Mouse (Mus musculus): ENCODE data around the gene Wnk4.
A peak's percentile ranks its signal among the peaks of the same experiment; 100 is the strongest.

Gene Wnk4

GRCm38 (mm10) chr11:101276319-101277070 lies 16.1 kb downstream of the Wnk4 start:
- no peak for DNase-seq (ENCODE audit: low read depth, low spot score)

- no peak for DNase-seq (ENCODE audit: low read depth, low spot score)
Observed at GRCm38 (mm10) chr11:101277381-101278222, 17.2 kb downstream of the Wnk4 start.

- peak; percentile 86 for DNase-seq (ENCODE audit: low read depth, low spot score)
Observed at GRCm38 (mm10) chr11:101278223-101279192, 18.1 kb downstream of the Wnk4 start, which contains the start of the genes Cntd1 and Coa3. Gene Cntd1 (plus strand): TSS chr11:101279012. Gene Coa3 (minus strand): TSS chr11:101279114.

- DNase-seq (ENCODE audit: low read depth, low spot score), result no peak
Observed at GRCm38 (mm10) chr11:101279193-101279569, 18.8 kb downstream of the Wnk4 start.

GRCm38 (mm10) chr11:101280837-101281236 lies 20.5 kb downstream of the Wnk4 start:
- no peak for DNase-seq (ENCODE audit: low read depth, low spot score)

GRCm38 (mm10) chr11:101282896-101283295 lies 22.5 kb downstream of the Wnk4 start:
- no peak for DNase-seq (ENCODE audit: low read depth, low spot score)

GRCm38 (mm10) chr11:101283805-101284204 lies 23.4 kb downstream of the Wnk4 start:
- DNase-seq (ENCODE audit: low read depth, low spot score), result no peak

- DNase-seq (ENCODE audit: low read depth, low spot score), result no peak
Observed at GRCm38 (mm10) chr11:101287306-101287705, 26.9 kb downstream of the Wnk4 start.

- no peak for DNase-seq (ENCODE audit: low read depth, low spot score)
Observed at GRCm38 (mm10) chr11:101291231-101291630, 30.9 kb downstream of the Wnk4 start.

GRCm38 (mm10) chr11:101295191-101295590 lies 34.8 kb downstream of the Wnk4 start:
- no peak for DNase-seq (ENCODE audit: low read depth, low spot score)

- DNase-seq (ENCODE audit: low read depth, low spot score), result no peak
Observed at GRCm38 (mm10) chr11:101300881-101301280, 40.5 kb downstream of the Wnk4 start.

GRCm38 (mm10) chr11:101301299-101302003 lies 41.1 kb downstream of the Wnk4 start:
- no peak for DNase-seq (ENCODE audit: low read depth, low spot score)

- peak; percentile 94 for DNase-seq (ENCODE audit: low read depth, low spot score)
Observed at GRCm38 (mm10) chr11:101302004-101302798, 41.8 kb downstream of the Wnk4 start, which contains the start of gene Becn1. Gene Becn1 (minus strand): TSS chr11:101302286.

- DNase-seq (ENCODE audit: low read depth, low spot score), result no peak
Observed at GRCm38 (mm10) chr11:101307744-101308143, 47.4 kb downstream of the Wnk4 start.

- DNase-seq (ENCODE audit: low read depth, low spot score), result no peak
Observed at GRCm38 (mm10) chr11:101311083-101311482, 50.7 kb downstream of the Wnk4 start.

GRCm38 (mm10) chr11:101312150-101312549 lies 51.8 kb downstream of the Wnk4 start:
- DNase-seq (ENCODE audit: low read depth, low spot score), result no peak

- no peak for DNase-seq (ENCODE audit: low read depth, low spot score)
Observed at GRCm38 (mm10) chr11:101314567-101314966, 54.2 kb downstream of the Wnk4 start.

GRCm38 (mm10) chr11:101315082-101315650 lies 54.8 kb downstream of the Wnk4 start:
- no peak for DNase-seq (ENCODE audit: low read depth, low spot score)

GRCm38 (mm10) chr11:101315665-101316500 lies 55.5 kb downstream of the Wnk4 start, which contains the start of gene Psme3:
Gene Psme3 (plus strand): TSS chr11:101316213.
- DNase-seq (ENCODE audit: low read depth, low spot score), result peak; percentile 85
